Mouse (Mus musculus): ENCODE data around the gene Ncstn.

The Ncstn gene

DNA sequence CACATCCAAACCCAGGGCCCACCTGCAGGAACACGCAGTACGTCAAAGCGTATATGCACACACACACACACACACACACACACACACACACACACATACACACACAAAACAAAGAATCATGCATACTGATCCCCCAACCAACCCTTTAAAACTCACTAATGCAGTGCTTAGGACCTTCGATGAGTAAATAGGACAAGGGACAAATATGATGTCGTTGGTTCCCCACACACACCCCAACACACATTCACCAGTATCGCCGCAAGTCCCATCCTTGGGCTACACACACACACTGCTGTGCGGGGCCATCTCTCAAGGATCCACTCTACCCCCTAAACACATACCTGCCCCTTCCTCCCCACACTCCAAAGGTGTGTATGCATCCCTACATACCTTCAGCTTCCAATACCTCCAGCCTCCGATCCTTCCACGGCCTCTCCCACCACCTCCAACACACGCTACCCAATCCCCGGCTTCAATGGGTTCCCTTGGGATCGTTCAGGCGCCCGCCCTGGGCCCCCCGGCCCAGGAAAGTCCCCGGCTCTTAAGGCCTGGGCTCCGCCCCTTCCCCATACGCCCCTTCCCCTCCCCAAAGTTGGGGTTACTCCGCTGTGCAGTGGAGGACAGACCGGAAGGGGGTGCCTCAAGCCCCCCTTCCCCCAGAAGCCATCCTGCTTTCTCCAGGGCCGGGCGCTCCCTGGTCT, 56.2 kb downstream of the Ncstn start:
- DNase-seq = peak; percentile 40

DNA sequence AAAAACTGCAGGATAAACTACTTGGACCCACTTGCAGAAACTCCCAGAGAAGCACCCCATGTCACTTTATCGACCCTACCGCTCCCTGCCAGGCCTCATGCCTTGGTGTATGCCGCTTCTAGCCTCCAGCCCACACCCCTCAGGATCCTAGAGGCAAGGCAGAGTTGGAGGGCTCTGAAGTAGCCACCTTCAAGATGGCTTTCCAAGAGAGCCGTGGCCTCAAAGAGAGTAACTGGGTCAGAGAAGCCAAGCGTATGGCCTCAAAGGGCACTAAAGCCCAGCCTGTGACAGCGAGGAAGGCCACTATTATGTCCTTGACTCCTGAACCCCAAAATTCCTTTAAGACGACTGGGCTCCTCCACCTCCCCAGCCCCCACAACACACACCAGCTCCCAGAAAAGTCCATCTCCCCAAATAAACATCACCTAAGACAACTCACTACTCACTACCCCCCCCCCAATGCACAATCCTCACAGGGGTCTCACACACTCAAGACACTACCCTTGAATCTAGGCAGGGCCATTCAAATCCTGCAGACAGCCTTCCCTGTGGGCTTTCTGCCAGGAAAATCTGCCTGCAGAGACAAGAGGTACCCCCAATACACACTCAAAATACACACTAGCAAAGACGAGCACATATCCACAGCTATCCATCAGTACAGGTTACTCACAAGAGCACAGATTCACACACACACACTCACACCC, 57.2 kb downstream of the Ncstn start:
- peak; percentile 45 for DNase-seq

DNA sequence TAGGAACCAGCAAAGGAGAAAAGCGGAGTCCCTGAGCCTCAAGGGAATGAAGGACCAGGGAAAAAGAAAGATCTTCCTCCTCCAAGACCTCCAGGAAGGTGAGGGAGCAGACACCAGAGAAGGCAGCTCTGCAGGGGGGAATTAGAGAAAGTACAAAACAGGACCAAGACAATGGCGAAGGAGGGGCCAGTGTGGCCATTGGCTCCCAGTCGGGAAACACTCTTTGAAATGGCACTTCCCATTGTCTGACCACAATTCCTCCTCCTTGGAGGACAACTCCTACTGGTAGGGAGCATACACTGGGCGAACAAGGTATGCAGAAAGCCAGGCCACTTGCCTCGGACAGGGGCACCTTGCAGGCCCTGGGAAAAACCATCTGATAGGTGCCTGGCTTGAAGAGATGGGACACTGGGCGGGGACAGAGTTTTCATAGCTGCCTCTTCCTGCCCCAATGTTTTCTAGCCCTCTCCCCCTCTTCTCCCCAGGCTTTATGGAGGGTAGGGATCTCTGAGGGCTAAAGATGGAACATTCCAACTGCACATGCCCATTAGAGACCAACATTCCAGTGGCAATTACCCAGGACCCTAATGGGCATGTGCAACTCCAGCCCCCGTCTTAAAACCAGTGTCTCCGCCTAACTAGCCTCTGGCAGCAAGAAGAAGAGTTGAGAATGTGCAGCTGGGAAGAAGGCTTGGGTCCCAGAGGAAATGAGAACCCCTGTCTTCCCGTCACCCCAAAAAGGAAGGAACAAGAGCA, 58.3 kb downstream of the Ncstn start:
- no peak for DNase-seq

DNA sequence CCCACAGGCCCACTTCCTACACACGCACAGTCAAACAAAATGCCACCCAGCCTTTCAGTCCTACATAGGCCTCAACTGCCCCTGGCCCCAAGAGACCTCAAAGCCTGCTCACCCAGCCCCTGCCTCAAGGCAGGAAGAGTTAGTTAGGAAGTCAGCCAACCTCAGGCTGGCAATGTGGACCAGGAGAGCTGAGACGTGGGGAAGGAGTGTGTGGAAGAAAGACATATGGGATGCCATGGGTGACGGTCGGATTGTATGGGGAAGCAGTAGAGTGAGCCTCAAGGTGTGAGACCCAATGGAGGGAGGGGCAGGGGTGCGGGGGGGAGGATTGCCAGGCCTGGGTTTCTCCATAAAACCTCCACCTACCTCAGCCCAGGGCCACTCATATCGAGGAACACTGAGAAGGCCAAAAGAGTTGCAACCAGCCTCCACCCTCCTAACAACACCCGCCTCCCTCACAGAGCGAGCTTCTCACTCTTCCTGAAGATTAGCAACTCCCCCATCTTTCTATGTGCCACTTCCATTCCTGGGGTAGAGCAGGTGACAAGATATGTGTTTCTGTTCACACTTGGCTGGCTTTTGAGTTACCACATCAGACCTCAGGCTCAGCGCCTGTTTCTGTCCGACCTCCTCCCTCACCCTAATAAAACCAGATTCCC, 62.6 kb downstream of the Ncstn start:
- DNase-seq = no peak

DNA sequence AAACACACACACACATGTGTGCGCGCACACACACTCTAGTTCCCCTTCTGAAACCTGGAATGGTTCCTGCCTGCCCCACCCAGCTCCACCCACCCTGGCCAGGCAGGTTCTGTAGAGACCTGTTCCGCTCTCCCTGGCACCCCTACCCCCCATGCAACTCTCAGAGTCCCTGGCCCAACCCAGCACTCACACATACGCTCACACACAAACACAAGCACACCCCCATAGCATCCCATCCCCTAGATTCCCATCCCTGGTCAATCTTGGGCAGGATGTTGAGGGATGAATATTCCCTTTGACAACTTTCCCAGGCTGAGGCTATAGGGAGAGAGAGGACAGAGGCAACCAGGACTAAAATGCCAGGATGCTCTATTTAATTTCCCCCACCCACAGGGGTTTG, 63.3 kb downstream of the Ncstn start:
- no peak for DNase-seq

- DNase-seq = no peak
Observed at GRCm38 (mm10) chr1:172018336-172019311, 64.0 kb downstream of the Ncstn start.

DNA sequence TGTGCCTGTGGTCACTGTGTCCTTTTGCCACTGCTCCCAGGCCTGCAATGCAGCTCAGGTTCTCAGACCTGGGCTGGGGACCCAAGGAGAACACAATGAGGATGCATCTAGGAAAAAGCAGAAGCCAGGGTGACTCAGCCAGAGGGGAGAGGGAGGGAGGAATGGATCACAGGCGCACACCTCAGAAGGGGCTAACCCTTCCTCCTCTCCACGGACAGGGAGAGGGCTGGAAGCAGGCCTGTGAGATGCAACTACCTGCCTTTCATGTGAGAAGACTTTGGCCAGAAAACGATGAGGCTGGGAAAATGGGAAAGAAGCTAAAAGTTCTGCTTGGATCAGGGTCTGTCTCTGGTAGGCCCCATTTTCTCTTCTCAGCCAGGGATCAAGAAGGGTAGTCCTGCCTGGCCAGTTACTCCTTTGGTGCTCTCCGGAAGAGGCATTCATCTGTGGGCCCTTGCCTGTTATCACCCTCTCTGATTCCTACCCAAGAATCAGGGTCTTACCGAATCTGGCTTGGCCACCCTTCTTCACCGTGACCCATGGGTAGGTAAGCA, 65.0 kb downstream of the Ncstn start:
- DNase-seq = no peak

DNA sequence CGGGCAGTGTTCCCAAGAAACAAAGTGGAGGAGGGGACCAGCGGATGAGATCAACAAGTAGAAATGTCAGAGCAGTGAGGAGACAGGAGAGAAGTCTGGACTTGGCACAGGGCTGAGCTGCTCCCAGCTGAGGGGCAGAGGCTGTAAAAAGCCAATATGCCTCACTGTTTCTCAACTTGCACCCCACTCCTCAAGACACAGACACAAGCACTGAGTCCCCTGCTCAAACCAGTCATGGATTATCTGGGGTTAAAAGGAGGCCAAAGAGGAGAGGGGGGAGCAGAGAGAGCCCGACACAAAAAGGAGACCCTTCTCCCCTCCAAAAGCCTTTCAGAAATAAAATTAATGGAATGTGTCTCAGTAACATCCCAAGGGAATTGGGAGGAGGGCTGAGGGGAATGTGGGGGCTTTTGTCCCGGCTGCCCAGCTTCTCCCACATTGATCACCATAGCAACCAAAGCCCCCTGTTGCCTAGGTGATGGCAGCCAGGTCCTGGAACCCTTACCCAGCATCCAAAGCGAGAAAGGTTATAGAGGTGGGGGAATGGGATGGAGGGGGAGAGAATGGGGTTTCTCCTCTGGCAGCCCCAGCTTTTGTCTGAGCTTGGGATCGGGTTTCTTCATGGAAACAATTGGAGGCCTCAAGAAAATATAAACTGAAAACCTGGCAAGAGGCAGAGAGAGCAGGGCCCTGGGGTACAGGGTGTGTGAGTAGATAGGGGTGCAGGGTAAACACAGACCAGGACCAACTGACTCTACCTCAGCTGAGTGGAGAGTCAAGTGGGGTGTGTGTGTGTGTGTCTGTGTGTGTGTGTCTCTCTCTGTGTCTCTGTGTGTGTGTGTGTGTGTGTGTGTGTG, 65.7 kb downstream of the Ncstn start:
- no peak for DNase-seq

DNA sequence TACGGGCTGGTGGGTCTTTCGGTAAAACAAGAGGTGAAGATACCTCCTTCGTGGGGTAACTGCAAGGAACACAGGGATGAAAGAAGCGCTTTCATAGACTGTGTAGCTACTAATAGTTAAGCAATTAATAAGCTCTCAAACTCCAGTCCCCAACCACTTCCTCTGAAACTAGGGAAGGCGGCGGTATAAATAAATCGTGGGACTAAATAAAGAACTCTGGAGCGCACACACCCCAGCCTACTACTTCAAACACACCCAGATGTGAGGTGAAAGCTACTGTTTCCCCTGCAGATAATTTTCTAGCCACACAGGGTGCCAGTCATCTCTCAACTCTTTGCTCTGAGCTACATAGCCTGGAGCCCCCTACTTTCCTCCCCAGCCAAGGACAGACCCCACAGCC, 66.6 kb downstream of the Ncstn start:
- no peak for DNase-seq
